Mouse (Mus musculus): ENCODE measurements at regions not wholly inside any gene's neighbourhood (a gene's known extent, or its start where the extent isn't known, plus 50 kb on each side); places are given as distances from the start of the nearest gene placed in this dataset.
"Not testable (repeated sequence)": the region's sequence is repeated elsewhere in the genome, so short reads cannot be mapped to it uniquely, and the experiment has no call there.

GRCm38 (mm10) chr10:95773425-95773980 is 69.2 kb downstream of the Gm33543 start:
- peak; percentile 82 for DNase-seq (ENCODE audit: low spot score)

DNA sequence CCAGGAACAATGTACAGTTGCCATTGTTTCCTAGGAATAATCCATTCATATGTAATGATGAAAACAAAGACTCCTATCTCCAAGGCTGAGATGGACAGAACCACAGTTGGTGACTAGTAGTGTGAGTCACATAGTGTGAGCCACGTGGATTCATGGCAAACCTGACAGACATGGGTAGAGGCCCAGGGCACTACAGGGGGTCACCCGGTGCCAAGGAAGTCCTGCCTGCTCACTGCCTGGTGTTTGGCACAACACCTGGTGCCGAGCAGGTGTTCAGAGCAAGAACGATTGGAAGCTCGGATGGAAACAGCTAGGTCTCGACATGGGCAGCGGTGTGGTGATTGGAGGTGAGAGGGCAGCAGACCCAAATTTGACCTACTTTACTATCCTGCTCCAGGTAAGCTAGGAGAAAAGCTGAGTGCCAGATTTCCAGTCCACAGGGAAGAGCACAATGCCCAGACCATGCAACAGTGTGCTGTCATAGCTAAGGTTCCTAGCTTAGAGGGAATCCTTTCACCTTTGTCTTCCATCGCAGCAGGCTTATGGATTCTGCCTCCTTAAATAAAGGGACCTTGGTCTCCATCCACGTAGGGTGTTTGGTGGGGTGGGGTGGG is 69.8 kb downstream of the Gm33543 start:
- no peak for DNase-seq (ENCODE audit: low spot score)

DNA sequence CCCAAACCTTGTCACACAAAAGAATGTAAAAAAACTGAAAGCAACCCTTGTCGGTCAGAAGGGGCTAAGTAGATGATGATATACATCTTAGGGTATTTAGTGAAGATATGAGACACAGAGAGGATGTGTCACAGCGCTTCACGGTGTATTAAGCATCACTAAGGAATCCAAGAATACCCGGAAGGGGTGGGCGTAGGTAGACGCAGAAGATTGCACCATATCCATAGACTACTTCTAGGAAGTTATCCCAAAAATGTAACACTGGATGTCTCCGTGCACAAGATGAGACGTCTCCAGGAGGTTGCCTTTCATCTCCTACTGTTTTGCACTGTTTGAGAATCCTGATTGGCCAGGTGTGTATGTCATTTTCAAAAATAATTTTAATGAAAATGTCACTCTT is 73.8 kb downstream of the Gm33543 start:
- DNase-seq (ENCODE audit: low spot score), result no peak

GRCm38 (mm10) chr10:95767526-95768161 is 75.1 kb downstream of the Gm33543 start:
- no peak for DNase-seq (ENCODE audit: low spot score)

DNA sequence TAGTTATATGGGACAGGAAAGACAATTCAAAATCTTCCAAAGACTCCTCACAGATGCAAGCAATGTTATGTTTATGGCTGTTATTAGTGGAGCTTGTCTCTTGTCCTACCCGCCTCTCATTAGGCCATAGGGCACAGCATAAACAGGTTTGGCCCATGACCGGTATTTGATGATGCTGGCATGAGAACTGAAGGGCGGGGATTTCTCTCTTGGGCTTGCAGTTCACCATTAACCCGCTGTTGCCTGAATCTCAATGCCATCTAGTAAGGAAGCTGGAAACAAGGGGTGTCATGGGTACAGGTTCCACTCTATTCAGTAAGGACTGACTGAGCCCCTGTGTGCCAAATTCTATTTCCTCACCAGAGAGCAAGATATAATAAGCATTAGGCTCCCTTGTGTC is 78.6 kb downstream of the Gm33543 start:
- DNase-seq (ENCODE audit: low spot score), result no peak

DNA sequence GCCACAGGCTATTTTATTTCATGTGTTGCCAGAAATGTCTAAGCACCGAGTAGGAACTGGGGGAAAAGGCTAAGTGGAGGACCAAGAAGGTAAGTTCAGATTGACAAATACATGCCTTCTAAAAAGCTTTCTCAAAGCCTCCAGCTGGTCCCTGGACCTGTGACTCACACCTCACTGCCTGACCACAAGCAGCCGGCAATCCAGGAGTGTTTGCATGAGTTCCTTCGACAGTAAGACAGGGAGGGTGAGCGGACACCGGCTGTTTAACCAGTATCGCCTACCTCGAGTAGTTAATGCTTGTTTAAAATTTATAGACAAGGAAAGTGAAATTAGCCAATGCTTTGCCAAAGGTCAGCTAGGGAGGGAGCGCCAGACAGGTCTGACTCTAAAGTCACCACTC is 80.1 kb downstream of the Gm33543 start:
- DNase-seq (ENCODE audit: low spot score), result no peak

DNA sequence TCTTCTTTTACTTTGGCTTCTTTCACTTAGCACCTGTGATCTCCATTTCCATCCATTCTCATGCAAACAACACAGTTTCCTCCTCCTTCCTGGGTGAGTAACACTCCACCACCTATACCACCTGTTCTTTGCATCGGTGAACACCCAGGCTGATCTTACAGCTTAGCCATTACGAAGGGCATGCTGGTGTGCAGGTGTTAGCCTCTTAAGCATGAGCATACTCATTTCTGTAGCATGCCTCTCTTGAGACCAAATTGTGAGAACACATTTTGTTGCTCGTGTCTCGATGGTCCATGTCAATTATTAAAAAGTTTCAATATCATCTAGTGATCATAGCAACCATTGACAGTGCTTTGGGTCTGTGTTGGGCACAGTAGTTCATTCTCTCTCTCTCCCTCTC is 80.8 kb downstream of the Gm33543 start:
- no peak for DNase-seq (ENCODE audit: low spot score)

GRCm38 (mm10) chr10:95760121-95760870 is 82.4 kb downstream of the Gm33543 start:
- no peak for DNase-seq (ENCODE audit: low spot score)

DNA sequence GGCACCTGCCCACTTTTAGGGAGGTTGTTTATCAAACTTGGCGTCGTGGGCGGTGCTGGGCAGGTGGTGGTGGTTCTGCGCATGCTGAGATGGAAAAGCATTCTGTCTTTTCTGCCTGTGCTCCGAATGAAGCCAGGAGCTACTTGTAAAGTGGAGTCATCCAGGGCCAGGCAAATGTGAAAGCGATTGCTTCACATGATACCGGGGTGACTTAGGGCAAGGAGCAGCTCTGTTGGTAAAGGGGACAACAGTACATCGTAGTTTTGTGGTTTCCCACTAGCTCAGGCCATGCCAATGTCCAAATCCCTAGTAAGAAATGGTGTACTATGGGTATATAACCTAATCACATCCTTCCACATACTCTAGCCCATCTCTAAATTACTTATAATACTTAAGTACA is 84.5 kb downstream of the Gm33543 start:
- DNase-seq (ENCODE audit: low spot score), result no peak

GRCm38 (mm10) chr10:95755429-95755828 is 82.2 kb upstream of the Anapc15-ps start:
- DNase-seq (ENCODE audit: low spot score), result no peak

GRCm38 (mm10) chr10:95753396-95753905 is 80.2 kb upstream of the Anapc15-ps start:
- DNase-seq (ENCODE audit: low spot score), result no peak

DNA sequence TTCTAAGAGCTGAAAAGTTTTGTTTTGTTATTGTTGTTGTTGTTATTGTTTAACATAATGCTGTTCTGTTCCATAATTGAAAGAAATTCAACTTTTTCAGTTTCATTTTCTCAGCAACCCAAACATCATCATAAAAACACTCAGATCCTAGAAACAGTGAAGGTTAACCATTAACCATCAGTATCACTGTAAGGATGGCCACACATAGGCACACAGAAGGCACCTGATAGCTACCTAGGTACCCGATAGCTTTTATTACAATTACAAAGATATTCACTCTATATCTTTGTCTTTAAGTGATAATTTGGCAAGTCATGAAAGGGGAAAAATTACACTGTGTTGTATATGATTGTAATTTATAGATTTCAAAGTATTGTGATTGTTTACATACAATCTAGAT is 75.1 kb upstream of the Anapc15-ps start:
- DNase-seq (ENCODE audit: low spot score), result no peak

GRCm38 (mm10) chr10:95747939-95748338 is 74.7 kb upstream of the Anapc15-ps start:
- DNase-seq (ENCODE audit: low spot score), result no peak

- DNase-seq (ENCODE audit: low spot score), result no peak
These were observed 72.8 kb upstream of the Anapc15-ps start for GRCm38 (mm10) chr10:95745834-95746620.

GRCm38 (mm10) chr10:95745254-95745653 is 72.0 kb upstream of the Anapc15-ps start:
- no peak for DNase-seq (ENCODE audit: low spot score)

- no peak for DNase-seq (ENCODE audit: low spot score)
These were observed 70.4 kb upstream of the Anapc15-ps start for GRCm38 (mm10) chr10:95743627-95744026.

DNA sequence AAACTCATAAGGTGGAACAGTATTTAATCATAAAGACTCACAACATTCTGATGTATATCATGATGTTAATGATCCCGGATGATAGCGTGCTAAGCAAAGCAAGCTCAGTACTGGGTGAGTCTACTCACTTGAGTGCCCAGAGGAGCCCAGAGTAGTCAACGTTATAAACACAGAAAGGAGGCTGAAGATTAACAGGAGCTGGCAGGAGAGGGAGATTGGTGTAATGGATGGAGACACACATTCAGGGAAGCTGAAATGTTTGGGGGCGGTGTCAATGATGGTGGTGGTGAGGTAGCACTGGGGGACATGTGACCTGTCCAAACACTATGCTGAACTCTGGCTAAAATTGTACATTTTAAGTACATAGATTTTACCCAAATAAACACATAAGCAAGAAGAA is 66.2 kb upstream of the Anapc15-ps start:
- no peak for DNase-seq (ENCODE audit: low spot score)

GRCm38 (mm10) chr10:95736743-95737142 is 63.5 kb upstream of the Anapc15-ps start:
- DNase-seq (ENCODE audit: low spot score), result not testable (repeated sequence)

GRCm38 (mm10) chr10:95731001-95731400 is 57.8 kb upstream of the Anapc15-ps start:
- no peak for DNase-seq (ENCODE audit: low spot score)

DNA sequence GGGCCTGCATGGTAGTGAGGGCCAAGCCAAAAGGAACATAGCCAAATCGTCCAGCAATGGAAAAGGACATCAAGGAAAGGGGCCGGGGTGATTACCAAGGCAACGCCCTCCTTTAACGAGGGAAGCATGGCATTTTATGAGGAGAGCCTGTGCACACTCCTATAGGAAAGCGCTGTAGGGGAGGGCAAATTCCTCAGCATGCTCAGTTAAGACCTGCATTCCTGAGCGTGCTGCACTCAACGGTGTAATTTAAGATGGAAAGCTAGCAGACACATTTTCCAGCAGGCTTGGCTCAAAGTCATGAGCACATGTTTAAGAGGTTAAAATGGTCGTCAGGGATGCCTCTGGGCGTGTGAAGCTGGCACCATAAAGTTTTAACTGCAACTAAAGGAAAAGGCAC is 56.6 kb upstream of the Anapc15-ps start:
- no peak for DNase-seq (ENCODE audit: low spot score)

- DNase-seq (ENCODE audit: low spot score), result peak; percentile 52
These were observed 52.7 kb upstream of the Anapc15-ps start for GRCm38 (mm10) chr10:95725910-95726309.

GRCm38 (mm10) chr10:95725349-95725748 is 52.1 kb upstream of the Anapc15-ps start:
- no peak for DNase-seq (ENCODE audit: low spot score)
